Mouse (Mus musculus) right cerebral cortex, adult 2 months (tissue): ENCODE results near the gene Slc22a8.

ENCODE experiments used
- DNase-seq, 2 experiments: peaks; one replicate each; pipeline ENCODE4 v3.0.0; 2021 to 2022; ENCODE audit warnings: low spot score in 2 of 2

Gene Slc22a8

GRCm38 (mm10) chr19:8597269-8597668, 6.2 kb downstream of the Slc22a8 start:
- no peak for DNase-seq

DNA sequence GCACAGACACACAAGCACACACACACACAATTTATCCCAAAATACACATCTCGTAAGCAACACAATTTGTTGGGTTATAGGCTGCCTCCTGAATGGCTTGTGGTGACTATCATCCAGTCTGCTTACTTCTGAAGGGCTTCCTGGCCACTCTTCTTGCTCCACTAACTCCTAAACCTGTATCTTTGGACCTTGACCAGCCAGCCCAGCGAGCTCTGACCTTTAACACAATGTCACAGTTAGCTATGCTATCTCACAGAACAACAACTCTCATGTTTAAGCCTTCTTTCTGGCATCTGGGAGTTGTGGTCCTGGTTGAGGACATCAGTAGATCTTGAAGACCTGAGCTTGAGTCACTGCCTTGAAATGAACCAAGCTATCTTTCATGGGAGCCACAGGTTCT, 8.2 kb downstream of the Slc22a8 start:
- no peak for DNase-seq

- no peak for DNase-seq
These were observed 10.9 kb downstream of the Slc22a8 start for GRCm38 (mm10) chr19:8601922-8602321.

GRCm38 (mm10) chr19:8602914-8603313, 11.9 kb downstream of the Slc22a8 start:
- DNase-seq, result no peak

DNA sequence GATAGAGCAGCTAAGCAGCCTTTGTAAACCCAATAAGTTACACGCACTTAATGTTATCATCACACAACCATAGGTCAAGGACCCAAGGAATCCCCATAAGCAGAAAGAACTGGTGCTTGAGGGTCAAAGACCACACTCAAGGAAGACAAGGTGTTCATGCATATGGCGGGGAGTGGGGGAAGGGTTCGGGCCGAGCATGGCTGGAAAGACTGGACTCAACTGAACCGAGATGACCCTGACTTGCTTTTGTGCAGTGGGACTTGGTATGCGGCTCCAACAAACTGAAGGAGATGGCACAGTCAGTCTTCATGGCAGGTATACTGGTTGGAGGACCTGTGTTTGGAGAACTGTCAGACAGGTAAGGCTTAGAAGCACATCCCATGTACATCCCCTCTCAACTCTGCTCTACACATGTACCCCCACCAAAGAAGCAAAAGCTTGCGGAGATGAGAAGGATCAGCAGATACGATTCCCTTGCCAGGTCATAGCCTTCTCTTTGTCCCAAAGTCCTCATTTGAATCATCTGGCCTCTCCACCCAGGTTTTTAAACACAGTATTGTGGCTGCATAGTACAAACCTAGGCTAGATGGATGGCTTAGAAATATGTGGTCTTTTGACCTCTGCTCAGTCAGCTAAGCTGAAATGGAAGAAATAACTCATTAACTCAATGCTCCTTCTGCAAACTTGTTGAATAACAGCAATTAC, 13.6 kb downstream of the Slc22a8 start:
- DNase-seq, result no peak

DNA sequence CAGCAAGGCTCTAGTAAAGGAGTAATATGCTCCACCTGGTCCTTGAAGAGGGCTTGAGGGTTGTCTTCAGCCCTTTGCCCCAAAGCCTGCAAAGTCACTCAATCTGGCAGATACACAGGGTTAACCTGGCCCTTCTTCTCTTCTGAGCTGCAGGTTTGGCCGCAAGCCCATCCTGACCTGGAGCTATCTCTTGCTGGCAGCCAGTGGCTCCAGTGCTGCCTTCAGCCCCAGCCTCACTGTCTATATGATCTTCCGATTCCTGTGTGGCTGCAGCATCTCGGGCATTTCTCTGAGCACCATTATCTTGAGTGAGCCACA, 14.1 kb downstream of the Slc22a8 start:
- no peak for DNase-seq

DNA sequence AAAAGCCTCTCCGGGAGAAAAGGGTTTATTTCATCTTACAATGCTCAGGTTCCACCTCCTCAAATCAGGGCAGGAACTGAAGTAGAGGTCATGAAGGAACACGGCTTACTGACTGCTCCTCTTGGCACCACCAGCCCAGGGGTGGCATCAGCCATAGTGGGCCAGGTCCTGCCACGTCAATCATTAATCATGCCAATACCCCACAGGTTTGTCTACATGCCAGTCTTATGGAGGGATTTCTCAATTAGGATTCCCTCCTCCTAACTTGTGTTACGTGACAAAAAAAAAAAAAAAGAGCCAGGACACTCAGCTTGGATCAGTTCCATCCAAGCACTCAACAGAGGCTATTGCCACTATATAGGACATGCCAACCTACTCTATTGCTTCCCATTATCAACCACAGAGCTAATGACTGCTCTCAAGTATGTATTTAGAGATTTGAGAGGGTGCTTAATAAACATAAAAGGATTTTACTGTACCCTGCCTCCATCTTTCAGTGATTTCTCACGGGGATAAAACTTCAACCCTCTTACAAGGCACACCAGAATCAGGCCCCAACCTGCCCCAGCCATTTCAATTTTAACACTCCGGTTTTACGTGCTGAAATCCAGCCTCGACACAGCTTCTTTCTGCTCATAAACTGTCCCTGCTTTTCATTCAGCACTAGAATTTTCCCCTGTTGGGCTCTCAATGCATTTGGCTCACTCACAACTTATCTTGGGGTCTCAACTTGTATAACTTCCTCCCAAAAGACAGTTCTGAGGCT, 20.5 kb downstream of the Slc22a8 start:
- DNase-seq, result no peak

DNA sequence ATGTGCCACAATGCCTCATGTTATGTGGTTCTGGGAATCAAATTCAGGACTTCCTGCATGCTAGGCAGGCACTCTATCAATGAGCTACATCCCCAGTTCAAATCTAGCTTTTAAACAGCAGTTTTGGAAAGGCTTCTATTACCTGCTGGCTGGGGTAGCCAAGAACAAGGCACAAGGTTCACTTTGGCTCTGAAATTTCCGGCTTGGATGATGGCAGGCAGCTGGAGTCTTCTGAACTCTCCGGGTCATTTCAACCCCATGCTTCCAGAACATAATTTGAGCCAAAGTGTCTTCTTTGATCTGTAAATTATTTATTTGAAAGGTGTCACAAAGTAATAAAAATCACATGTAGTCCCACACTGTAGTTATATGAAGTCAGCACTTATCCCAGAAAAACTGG, 22.1 kb downstream of the Slc22a8 start:
- no peak for DNase-seq

- DNase-seq, result no peak
These were observed 23.3 kb downstream of the Slc22a8 start for GRCm38 (mm10) chr19:8614343-8614742.

DNA sequence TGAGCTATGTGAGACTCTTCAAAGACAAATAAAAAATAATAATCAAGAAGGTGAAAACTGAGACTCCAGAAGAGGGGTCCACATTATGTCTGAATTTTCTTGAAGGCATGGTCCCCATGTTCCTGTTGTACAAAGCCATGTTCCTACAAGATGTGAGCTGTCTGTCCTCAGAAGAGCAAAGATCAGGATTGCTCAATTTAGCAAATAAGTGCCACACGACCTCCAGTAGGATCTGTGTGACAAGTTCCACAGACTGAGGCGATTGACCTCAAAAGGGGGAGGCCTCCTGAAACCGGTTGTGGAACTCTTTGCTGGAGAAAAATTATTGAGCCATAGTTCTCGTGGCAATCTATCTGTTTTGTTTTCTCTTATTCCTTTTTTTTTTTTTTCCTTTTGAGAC, 25.3 kb downstream of the Slc22a8 start:
- no peak for DNase-seq

- DNase-seq, result no peak
These were observed 26.9 kb downstream of the Slc22a8 start, which contains the start of gene Slc22a6 for GRCm38 (mm10) chr19:8617904-8618303. Slc22a6 (plus strand) TSS chr19:8618039.

DNA sequence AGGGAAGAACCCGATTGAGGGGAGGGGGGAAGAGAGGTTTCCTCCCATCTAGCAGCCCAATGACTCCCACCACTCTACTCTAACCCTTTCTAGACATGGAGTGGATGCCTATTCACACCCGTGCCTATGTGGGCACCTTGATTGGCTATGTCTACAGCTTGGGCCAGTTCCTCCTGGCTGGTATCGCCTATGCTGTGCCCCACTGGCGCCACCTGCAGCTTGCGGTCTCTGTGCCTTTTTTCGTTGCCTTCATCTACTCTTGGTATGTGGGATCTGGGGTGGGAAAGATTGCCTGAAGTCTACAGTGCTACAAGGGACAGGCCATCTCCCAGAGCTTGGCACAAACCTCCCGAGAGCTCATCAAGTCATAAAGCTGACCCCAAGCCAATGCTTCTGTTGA, 30.0 kb downstream of the Slc22a8 start:
- no peak for DNase-seq

- no peak for DNase-seq
These were observed 39.2 kb downstream of the Slc22a8 start for GRCm38 (mm10) chr19:8630249-8630648.

DNA sequence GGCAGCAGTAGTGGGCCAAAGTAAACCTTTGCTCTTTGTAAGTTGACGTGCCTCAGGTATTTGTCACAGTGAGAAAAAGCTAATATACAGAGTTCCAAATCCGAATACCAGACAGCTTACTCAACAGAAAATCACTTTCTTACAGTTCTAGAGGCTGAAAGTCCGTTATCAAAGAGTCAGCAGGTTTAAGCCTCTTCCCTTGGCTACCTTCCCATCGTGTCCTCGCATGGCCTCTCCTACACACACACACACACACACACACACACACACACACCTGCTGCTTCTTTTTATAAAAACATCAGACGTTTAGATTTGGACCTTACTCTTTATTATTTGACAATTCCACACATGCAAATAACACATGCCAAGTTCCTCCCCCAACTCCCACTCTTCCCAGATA, 39.8 kb downstream of the Slc22a8 start:
- no peak for DNase-seq

DNA sequence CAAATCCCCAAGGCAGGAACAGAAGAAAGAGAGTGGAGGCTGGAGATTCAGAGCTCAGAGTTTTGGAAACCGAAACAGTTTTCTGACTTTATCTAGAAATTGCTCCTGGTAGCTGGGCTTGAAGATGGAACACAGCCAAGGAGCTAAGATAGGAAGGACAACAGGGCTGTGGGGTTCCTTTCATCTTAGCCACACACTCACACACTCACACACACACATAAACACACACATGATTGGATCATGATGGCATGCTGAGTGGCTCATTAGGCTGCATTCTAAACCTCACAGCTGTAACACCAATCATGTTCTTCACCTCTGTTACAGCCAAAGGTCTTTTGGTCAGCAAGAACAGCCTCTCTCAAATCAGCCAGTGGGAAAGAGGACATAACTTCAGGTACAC, 41.0 kb downstream of the Slc22a8 start:
- DNase-seq, result no peak

DNA sequence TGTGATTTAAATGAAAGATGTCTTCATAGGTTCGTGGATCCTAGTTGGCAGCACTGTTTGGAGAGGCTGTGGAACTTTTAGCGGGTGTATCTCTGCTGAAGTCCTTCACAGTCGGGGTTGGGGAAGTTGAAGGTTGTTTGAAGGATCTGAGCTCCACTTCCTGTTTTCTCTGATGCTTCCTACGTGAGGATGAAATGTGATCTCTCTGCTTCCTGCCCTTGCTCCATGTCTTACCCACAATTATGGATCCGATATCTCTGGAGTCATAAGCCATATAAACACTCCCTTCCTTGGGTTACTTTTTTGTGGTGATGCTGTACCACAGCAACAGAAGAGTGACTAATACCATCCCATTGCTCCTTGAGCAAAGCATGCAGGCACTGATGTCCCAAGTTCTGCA, 51.0 kb downstream of the Slc22a8 start:
- DNase-seq, result no peak

DNA sequence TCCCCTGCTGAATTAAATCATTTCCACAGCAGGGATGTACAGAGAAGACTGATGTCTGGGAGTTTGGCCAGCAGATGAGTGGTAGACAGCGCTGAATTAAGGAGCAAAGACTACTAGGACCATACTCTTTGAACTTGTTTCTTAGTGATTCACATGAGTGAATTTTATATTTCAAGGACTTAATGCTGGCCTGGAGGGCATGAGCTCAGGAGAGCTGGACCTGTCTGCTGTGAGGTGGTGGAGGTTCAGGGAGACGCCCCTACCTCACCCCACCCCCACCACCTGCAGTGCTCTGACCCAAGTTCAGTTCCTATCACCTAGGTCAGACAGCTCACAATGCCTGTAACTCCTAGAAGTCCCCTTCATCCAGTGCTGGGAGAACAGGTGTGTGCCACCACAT, 55.3 kb downstream of the Slc22a8 start:
- no peak for DNase-seq

DNA sequence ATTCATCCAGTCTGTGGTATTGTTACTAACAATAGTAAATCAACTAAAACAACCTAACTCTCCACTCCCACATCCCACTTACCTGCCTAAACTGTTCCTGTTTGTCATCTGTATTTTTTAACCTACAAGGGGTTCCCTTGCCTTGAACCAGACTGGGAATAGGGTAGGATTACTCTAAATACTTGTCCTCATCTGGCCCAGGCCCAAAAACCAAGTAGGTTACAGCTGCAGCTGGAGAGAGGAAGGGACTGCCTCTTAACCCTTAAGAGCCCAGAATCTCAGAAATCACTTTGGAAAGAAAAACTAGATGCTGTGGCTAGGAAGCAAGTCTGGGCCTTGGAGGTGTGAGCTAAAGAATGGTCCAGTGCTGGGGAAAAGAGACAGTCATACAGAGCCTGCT, 64.8 kb downstream of the Slc22a8 start:
- no peak for DNase-seq

GRCm38 (mm10) chr19:8656341-8656740, 65.3 kb downstream of the Slc22a8 start:
- DNase-seq, result no peak
